Mouse (Mus musculus) lung, postnatal 36 days (tissue): ENCODE results near the gene Shld2.
A peak's percentile ranks its signal among the peaks of the same experiment; 100 is the strongest.

ENCODE experiments used
- DNase-seq: peaks from one replicate; pipeline ENCODE4 v3.0.0; 2022; ENCODE audit warnings: mixed read lengths

Gene Shld2

GRCm38 (mm10) chr14:34310234-34310965 lies at the start of gene Shld2, which contains the start of gene Glud1:
Gene Shld2 (minus strand): TSS chr14:34310493.
Gene Glud1 (plus strand): TSS chr14:34310727.
- DNase-seq, result peak; percentile 96

- DNase-seq, result no peak
Observed at GRCm38 (mm10) chr14:34359676-34360244, 49.5 kb upstream of the Shld2 start.

GRCm38 (mm10) chr14:34357671-34358455 lies 47.6 kb upstream of the Shld2 start:
- peak; percentile 26 for DNase-seq

DNA sequence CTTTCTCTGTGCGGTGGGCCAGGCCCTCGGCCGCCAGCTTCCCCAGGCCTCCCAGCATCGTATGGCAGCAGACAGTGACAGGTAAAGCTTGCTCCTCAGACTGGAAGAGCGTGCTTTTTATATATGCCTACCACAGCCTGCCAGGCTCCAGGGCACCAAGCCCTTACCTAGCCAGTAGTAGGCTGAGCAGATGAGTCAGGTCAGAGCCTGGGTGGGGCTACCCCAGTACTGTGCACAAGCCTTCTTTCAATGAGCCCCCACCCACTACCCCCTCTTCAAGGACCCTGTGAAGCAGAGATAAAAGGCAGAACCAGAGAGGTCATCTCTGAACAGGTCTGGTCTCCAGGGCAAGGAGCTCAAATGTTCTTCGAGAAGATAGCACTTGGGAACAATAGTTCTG lies 45.0 kb upstream of the Shld2 start, which contains the start of gene Fam25c:
Gene Fam25c (minus strand): TSS at position 133 of the 400 bp plus-strand sequence.
- no peak for DNase-seq

- no peak for DNase-seq
Observed at GRCm38 (mm10) chr14:34354456-34354855, 44.2 kb upstream of the Shld2 start.

- DNase-seq, result peak; percentile 72
Observed at GRCm38 (mm10) chr14:34353326-34353725, 43.0 kb upstream of the Shld2 start.

GRCm38 (mm10) chr14:34352523-34352922 lies 42.2 kb upstream of the Shld2 start:
- no peak for DNase-seq

- no peak for DNase-seq
Observed at GRCm38 (mm10) chr14:34351660-34352059, 41.4 kb upstream of the Shld2 start.

- peak; percentile 84 for DNase-seq
Observed at GRCm38 (mm10) chr14:34349007-34349406, 38.7 kb upstream of the Shld2 start.

- DNase-seq, result no peak
Observed at GRCm38 (mm10) chr14:34348301-34348700, 38.0 kb upstream of the Shld2 start.

GRCm38 (mm10) chr14:34347084-34347483 lies 36.8 kb upstream of the Shld2 start:
- no peak for DNase-seq

DNA sequence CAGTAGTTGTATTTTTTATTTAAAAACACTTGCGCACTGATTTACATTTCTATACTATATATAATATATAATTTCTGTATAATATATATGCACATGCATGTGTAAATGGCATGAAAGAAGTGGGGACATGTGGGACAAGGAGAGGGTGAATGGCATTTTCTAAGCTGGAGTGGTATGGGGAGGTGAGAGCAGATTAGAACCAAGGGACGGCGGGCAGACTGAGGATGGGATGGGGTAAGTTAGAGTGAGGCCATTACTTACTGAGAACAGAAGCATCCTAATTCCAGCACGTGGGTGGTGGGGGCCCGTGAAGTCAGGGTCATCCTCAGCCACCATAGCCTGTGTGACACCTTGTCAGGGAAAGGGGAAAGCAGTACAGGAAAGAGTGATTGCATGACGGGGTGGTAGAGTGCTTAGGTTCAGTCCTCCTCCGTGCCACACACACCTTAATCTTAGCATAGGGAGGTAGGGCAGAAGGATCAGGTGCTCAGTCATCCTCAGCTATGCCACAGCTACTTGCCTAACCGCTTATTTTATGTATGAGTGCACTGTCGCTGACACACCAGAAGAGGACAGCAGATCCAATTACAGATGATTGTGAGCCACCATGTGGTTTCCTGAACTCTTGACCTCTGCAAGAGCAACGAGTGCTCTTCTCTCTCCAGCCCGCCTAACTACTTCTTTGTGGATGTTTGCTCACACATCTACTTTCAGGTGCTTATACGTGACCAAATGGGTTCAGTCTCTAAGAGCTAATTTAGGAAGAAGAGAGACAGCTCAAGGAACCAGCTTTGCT lies 35.7 kb upstream of the Shld2 start:
- peak; percentile 59 for DNase-seq

DNA sequence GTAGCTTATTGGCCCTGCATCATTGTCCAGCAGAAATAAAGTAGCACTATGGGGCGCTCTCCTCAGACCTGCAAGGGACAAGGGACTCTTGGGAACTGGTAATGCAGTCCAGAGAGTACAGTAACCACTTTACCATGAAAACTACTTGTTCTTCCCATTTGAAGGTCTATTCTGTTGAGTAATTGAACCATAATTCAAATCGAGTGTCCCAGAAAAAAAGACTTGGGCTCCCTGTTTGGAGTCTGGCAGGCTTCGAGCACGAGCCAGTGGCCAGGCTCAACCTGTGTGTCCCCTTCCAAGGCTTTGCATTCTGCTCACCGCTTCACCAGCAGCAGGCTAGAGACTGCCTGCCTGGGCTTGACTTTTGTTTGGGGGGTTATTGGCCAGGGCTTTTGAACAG lies 34.1 kb upstream of the Shld2 start:
- DNase-seq, result no peak

DNA sequence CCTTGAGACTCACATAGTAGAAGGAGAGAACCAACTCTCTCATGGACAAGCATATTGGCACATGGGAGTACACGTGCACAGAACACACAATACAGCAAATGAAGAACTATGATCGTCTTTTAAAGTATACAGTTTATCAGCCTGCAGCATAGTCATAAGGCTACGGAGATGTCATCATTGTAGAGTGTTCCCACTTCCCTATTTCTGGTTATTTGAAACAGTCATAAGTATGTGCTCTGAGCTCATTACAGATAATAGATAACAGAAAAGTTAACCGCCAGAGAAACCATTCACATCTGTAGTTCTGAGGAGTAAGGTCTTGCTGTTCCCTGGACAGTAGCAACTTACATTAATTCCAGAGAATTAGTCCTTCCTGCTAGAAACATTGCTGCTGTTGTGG lies 32.8 kb upstream of the Shld2 start:
- DNase-seq, result no peak

DNA sequence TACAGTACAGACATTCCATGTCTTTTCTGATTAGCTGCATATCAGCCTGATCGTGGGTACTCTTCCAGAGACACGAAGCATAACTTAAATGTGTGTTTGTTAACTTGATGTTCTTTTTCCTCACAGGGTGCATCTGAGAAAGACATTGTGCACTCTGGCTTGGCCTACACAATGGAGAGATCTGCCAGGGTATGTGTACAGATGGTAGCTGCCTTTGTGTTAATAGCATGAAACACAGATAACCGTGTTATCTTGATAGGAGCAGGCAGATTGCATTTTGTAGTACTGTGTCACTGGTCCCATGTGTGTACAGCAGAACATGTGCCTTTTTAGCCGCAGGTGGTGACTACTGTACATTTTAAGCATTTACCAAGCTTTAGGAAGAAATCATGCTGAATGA lies 31.7 kb upstream of the Shld2 start:
- no peak for DNase-seq

DNA sequence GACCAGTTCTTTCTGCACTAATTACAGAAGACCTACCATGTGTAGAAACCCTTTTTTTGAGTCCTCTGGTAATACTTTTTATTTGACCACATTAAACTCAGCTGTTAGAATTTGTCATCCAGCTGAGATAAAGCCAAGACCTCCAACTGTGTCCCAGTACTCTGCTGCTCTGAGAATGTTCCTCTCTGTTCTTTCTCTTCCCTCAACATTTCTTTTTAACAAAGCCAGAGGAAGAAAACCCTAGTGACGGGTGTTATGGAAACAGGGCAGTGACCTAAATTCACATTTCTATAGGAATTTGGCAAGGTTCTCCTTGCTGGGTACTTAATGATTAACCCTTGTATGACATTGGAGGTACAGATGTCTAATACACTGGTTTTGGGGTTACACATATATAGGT lies 29.2 kb upstream of the Shld2 start:
- DNase-seq, result no peak

DNA sequence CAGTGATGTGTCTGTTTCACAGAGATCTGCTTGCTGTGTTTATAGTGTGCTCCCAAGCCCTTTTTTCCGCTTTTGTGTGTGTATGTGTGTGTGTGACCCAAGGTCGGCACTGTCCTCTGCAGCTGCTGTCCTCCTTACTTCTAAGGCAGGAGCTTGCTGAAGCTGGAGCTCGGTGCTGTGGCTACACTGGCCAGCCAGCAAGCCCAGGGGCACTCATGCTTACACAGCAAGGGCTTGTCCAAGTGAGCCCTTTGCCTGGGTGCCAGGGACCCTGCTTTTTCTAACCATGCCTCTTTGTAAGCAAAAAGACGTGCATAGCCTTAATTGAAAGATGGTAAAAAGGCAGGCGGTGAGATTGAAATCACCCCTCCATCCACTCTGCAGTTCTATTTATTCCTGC lies 22.2 kb upstream of the Shld2 start:
- no peak for DNase-seq

GRCm38 (mm10) chr14:34331886-34332285 lies 21.6 kb upstream of the Shld2 start:
- DNase-seq, result no peak

DNA sequence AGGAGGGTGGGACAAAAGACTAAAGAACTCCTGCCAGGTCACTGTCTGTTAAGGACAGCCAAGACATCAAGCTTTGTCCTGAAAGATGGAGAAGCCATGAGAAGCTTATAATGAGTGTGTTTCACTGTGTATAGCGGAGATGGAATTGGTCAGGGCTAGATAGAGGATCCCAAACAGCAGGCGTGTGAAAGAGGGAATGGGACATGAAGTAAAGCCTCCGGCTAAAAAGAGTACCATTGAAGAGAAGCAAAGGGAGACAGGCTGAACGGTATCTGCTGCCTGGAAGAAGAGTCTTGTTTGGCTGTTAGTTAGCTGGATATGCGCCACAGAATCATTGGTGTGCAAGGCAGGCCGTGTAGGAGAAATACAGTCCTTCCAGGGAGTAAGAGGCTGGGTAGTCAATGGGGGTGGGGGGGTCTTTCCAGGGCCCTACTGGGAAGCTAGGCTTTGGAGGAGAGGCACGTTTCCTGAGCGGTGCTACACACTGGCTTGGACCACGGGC lies 20.4 kb upstream of the Shld2 start:
- DNase-seq, result no peak

- no peak for DNase-seq
Observed at GRCm38 (mm10) chr14:34327618-34328017, 17.3 kb upstream of the Shld2 start.

DNA sequence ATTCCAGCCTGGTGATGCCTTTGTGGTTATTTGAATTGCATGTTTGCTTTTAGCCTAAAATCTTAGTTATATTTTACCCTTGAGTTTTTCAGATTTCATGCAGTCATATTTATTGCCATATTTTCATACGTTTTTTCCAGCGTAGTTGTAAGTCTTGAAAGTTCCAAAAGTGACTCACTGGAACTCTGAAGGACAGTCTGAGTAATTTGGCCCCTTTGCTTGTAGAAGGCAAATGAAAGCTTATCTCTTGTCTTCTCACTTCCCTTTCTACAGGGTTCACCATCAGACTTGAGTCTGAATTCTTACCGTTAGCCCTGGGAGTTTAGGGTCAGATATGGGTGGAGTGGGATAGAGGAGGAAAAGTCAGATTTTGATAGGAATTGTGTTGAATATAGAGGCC lies 16.3 kb upstream of the Shld2 start:
- DNase-seq, result no peak

DNA sequence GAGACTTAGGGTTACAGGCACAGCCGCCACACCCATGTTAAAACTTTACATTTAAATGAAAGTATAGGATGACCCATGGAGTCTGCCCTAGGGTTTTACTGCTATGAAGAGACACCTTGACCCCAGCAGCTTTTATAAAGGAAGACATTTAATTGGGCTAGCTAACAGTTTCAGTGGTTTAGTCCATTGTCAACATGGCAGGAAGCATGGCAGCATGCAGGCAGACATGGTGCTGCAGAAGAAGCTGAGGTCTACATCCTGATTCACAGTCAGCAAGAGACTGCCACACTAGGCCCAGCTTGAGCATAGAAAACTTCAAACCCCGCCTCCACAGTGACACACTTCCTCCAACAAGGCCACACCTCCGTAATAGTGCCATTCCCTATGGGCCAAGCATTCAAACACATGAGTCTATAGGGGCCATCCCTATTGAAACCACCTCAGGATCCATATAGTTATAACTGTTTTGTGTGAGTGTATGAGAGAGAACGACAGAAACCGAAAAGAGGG lies 13.3 kb upstream of the Shld2 start:
- no peak for DNase-seq

GRCm38 (mm10) chr14:34318113-34318512 lies 7.8 kb upstream of the Shld2 start:
- DNase-seq, result no peak
